Mouse (Mus musculus) neural tube, embryonic 11.5 days (tissue): Measurements from ENCODE around the gene Ubl5. TPM values are rescaled to one million over a fixed set of nuclear protein-coding genes. Genes with fewer than 3 reads are reported as not detected.

Source experiments
- ATAC-seq: fragments of 200-750 bp; cut with Nextera tagmentation; 2 replicates; pipeline ENCODE4 v1.8.0; 2017; ENCODE audit warnings: moderate number of reproducible peaks, mild to moderate bottlenecking, moderate TSS enrichment, moderate library complexity; ENCODE audit not compliant: insufficient read depth, low FRiP score, low TSS enrichment
- DNase-seq: peaks from one replicate; pipeline ENCODE4 v3.0.0-alpha.2; 2015; ENCODE audit warnings: low spot score
- H3K27ac ChIP-seq: fragments of 300-500 bp; sonication (generic); 2 replicates; pipeline ENCODE4 v1.5.1; 2014; ENCODE audit warnings: low read depth, mild to moderate bottlenecking, low read length
- H3K27me3 ChIP-seq: fragments of 300-500 bp; sonication (generic); 2 replicates; pipeline ENCODE4 v1.6.1; 2014; ENCODE audit warnings: mild to moderate bottlenecking, low read length, mixed read lengths; ENCODE audit not compliant: control insufficient read depth, insufficient read depth
- H3K36me3 ChIP-seq: fragments of 300-500 bp; sonication (generic); 2 replicates; pipeline ENCODE4 v1.6.1; 2014; ENCODE audit warnings: mild to moderate bottlenecking, low read length, moderate library complexity, mixed read lengths; ENCODE audit not compliant: control insufficient read depth, insufficient read depth
- H3K4me1 ChIP-seq: fragments of 300-500 bp; sonication (generic); 2 replicates; pipeline ENCODE4 v1.6.1; 2014; ENCODE audit warnings: low read length, mixed read lengths; ENCODE audit not compliant: control insufficient read depth, insufficient read depth
- H3K4me2 ChIP-seq: fragments of 300-500 bp; sonication (generic); 2 replicates; pipeline ENCODE4 v1.6.1; 2014; ENCODE audit warnings: low read depth, mild to moderate bottlenecking, moderate library complexity
- H3K4me3 ChIP-seq: fragments of 300-500 bp; sonication (generic); 2 replicates; pipeline ENCODE4 v1.5.1; 2014; ENCODE audit warnings: low read depth, low read length
- H3K9ac ChIP-seq: fragments of 300-500 bp; sonication (generic); 2 replicates; pipeline ENCODE4 v1.6.1; 2014; ENCODE audit warnings: mild to moderate bottlenecking, low read length
- H3K9me3 ChIP-seq: fragments of 300-500 bp; sonication (generic); 2 replicates; pipeline ENCODE4 v1.6.1; 2016; ENCODE audit warnings: low read length; ENCODE audit not compliant: control insufficient read depth
- WGBS: fragments of 180-500 bp; shearing (Covaris S2); extraction: QIAGEN DNeasy Blood & Tissue Kit; methylation state at CpG from one replicate; pipeline ENCODE4 v1.1.7; 2014; 5-methylcytosine and 5-hydroxymethylcytosine counted together
- polyA plus RNA-seq: library from polyadenylated mRNA; unstranded; fragments of >200 nt; fragmentation: Nextera tagmentation; extraction: Ambion mirVana; gene quantifications from 2 replicates; pipeline ENCODE4 v1.2.1, GENCODE M21; 2014

The Ubl5 gene
- polyA plus RNA-seq, 1 experiment from 2014 or later, result 391 TPM

DNA sequence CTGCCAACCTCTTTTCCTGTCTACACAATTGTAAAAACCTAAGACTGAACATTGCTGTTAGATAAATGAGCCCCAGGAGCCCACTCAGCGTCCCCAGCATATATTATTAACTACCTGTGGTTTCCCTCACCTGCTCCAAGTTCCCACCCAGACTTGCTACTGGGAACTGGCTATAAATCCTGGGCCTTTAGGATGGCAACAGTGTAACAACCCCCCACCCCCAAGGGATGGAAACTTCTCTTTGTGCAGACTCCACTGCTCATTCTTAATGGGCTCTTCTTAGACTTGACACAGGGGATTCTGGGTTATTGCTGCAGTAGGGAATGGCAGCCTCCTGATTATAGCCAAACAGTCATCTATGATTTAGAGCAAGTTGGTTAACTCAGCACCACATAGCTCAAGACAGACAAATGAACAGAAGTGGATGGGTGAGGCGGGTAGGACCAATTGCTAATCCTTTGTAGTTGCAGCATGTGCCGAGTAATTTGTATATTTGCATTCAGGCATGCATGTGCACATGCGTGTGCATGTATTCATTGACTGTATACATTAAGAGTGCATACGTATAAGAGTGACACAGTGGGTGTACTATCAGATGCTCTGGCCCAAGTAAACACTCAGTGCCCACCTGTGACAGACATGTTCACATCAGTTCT is 22.4 kb downstream of the Ubl5 start:
- H3K27ac ChIP-seq, result peak overlapping the region; percentile 49; the same call in 1 of the 2 replicates

DNA sequence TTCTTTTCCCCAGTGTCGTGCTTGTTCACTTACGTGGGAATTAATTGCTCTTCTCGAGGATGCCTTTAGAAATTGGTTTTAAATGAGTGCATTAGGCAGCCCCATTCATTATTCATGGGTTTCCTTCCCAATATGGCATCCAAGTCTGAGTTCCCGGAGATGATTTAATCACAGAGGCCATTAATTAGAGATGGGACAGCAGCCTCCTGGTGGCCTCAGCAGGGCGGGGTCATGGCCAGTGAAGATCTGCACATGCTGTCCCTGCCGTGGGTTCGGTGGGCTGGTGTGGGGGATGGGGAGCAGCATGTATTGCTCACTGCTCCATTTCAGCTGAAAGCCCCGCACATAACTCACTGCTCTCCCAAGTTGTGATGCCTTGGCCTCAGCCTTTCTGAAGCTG is 23.2 kb downstream of the Ubl5 start:
- no peak overlapping the region for H3K4me3 ChIP-seq
- DNase-seq (peak; percentile 76), ATAC-seq (peak; percentile 40)
- H3K27ac ChIP-seq, result peak overlapping the region; percentile 27; the same call in 1 of the 2 replicates
- H3K9ac ChIP-seq, result no peak overlapping the region
- H3K9me3 ChIP-seq, result no peaks in the 10 kb centered on the region
- 18% methylated on average over 8 of the region's 8 CpGs for WGBS
- peaks cover 44% of the 10 kb centered on the region for H3K4me1 ChIP-seq
- H3K27me3 ChIP-seq, result no peaks in the 10 kb centered on the region
- peaks cover 6% of the 10 kb centered on the region for H3K36me3 ChIP-seq
- no peak overlapping the region for H3K4me2 ChIP-seq

More for the DNA sequence above, 22.4 kb downstream of the Ubl5 start:
- ATAC-seq (no peak), DNase-seq (no peak)
- Histone ChIP-seq H3K4me3 (no peak overlapping the region), H3K4me1 (peaks cover 44% of the 10 kb centered on the region), H3K36me3 (peaks cover 10% of the 10 kb centered on the region), H3K9ac (no peak overlapping the region), H3K4me2 (no peak overlapping the region), H3K9me3 (no peaks in the 10 kb centered on the region), H3K27me3 (no peaks in the 10 kb centered on the region)
- 73% methylated on average over 5 of the region's 5 CpGs for WGBS

DNA sequence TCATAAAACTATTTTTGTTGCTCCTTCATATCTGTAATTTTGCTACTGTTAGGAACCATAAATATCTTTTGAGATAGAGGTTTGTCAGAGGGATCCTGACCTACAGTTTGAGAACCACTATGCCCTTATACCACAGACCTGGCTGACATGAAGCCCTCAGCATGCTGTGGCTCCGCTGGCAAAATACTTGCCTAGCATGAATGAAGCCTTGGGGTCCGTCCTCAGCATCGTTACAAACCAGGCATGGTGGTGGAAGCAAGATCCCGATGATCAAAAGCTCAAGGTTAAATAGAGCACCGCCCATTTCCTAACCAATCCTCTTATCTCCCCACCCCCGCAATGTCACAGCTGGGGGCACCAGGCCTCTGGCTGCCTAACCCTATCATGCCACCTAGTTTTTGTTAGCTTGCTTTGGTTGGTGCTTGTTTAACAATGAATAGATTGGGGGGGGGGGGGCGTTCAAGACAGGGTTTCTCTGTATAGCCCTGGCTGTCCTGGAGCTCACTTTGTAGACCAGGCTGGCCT is 23.9 kb downstream of the Ubl5 start:
- Histone ChIP-seq H3K27me3 (no peaks in the 10 kb centered on the region), H3K9me3 (no peaks in the 10 kb centered on the region), H3K9ac (no peak overlapping the region), H3K36me3 (peaks cover 6% of the 10 kb centered on the region), H3K27ac (peak overlapping the region; percentile 56; the same call in 1 of the 2 replicates), H3K4me2 (no peak overlapping the region), H3K4me3 (no peak overlapping the region), H3K4me1 (peaks cover 44% of the 10 kb centered on the region)
- 19% methylated on average over 7 of the region's 7 CpGs for WGBS
- ATAC-seq (no peak), DNase-seq (no peak)

DNA sequence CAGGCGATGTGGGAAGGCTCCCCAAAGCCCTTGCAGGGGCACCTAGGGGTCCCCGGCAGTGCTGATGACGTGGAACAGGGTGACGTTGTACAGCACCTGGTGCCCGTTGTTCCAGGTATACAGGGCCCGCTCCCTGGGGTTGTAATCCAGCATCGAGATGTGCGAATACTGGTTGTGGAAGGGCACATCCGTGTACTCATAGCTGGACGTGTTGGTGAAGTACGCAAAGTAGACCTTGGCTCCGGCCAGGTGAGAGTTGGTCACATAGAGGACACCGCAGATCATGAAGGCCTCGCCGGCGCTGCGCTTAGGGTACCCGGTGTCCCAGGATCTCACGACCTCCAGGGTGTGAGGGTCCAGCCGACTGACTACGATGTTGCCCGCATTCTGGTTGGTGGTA is 25.4 kb downstream of the Ubl5 start:
- Histone ChIP-seq H3K4me2 (no peak overlapping the region), H3K27me3 (no peaks in the 10 kb centered on the region)

DNA sequence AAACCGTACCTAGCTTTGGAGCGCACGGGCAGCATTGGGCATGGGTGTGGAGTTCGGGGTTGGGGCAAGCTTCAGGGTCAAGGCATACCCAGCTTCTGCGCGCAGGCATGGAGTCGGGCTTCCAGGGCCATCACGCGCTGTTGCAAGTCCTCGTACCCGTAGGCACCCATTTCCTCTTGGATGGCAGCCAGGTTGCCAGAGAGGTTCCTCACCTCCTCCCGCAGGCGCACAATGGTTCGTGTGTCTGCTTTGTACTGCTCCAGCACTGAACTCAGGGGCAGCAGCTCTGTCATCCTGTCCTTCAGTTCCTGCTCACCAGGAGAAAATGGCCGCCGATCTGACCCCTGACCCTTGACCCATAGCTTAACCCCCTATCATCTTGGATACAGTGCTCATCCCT is 29.4 kb downstream of the Ubl5 start:
- Histone ChIP-seq H3K9ac (no peak overlapping the region), H3K36me3 (no peaks in the 10 kb centered on the region), H3K27me3 (no peaks in the 10 kb centered on the region), H3K4me3 (no peak overlapping the region), H3K27ac (no peak overlapping the region), H3K4me2 (no peak overlapping the region), H3K9me3 (no peaks in the 10 kb centered on the region), H3K4me1 (no peaks in the 10 kb centered on the region)
- ATAC-seq, result no peak
- 92% methylated on average over 16 of the region's 16 CpGs for WGBS
- DNase-seq, result no peak

More for the DNA sequence above, 25.4 kb downstream of the Ubl5 start:
- no peak overlapping the region for H3K4me3 ChIP-seq
- ATAC-seq (no peak), DNase-seq (no peak)
- H3K4me1 ChIP-seq, result peaks cover 32% of the 10 kb centered on the region
- H3K36me3 ChIP-seq, result peaks cover 4% of the 10 kb centered on the region
- H3K9me3 ChIP-seq, result no peaks in the 10 kb centered on the region
- no peak overlapping the region for H3K9ac ChIP-seq
- H3K27ac ChIP-seq, result no peak overlapping the region
- WGBS, result 92% methylated on average over 22 of the region's 22 CpGs

DNA sequence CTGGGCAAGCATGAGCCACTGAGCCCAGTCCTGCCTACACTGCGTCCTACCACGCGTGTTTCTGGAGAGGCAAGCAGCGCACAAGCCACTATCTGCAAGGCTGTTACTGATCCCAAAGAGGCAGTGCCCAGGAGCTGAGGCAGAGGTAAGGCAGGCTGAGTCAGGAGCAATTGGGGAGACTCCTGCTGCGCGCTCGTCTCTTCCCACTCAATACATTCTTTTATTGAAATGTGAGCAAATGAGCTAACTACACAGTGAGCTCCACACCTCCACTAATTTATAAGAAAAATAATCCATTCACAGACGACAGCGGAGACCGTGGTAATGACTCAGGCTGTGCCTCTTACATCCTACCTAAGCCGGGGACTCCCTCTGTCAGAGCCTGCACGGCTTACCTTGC is 35.2 kb downstream of the Ubl5 start:
- H3K4me3 ChIP-seq, result no peak overlapping the region
- H3K27ac ChIP-seq, result no peak overlapping the region
- H3K36me3 ChIP-seq, result no peaks in the 10 kb centered on the region
- no peaks in the 10 kb centered on the region for H3K4me1 ChIP-seq
- DNase-seq (no peak), ATAC-seq (no peak)
- WGBS, result 94% methylated on average over 12 of the region's 12 CpGs
- no peak overlapping the region for H3K9ac ChIP-seq
- H3K9me3 ChIP-seq, result no peaks in the 10 kb centered on the region
- no peak overlapping the region for H3K4me2 ChIP-seq
- no peaks in the 10 kb centered on the region for H3K27me3 ChIP-seq

DNA sequence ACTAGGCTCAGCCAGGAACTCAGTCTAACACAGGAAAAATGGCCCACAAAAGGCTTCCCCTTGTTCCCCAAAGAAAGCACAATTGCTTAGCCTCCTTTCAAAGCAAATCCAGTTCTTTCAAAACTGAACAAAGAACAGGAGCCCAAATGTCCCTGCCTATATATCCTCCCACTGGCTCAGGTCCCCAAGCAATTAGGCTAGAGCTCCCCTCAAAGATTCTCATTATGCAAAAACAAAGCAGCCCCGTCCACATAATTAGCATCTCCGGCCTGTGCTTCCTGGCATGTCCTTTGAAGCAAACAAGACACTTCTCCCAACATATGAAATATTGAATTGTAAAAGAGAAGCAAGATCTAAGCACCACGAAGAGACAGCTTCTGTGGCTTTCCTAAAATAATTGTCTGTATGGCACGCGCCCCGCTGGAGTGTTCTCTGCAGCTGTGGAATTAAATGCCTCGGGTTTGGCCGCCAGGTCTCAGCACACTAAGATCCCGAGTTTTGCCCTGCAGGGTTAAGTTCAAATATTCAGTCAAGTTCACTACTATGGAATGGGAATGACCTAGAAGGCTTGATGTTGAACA is 37.8 kb downstream of the Ubl5 start:
- H3K9me3 ChIP-seq, result no peaks in the 10 kb centered on the region
- H3K9ac ChIP-seq, result no peak overlapping the region
- no peaks in the 10 kb centered on the region for H3K4me1 ChIP-seq
- no peak overlapping the region for H3K27ac ChIP-seq
- no peak overlapping the region for H3K4me2 ChIP-seq
- DNase-seq (no peak), ATAC-seq (no peak)
- 78% methylated on average over 9 of the region's 9 CpGs for WGBS
- no peaks in the 10 kb centered on the region for H3K27me3 ChIP-seq
- H3K36me3 ChIP-seq, result no peaks in the 10 kb centered on the region
- H3K4me3 ChIP-seq, result no peak overlapping the region

DNA sequence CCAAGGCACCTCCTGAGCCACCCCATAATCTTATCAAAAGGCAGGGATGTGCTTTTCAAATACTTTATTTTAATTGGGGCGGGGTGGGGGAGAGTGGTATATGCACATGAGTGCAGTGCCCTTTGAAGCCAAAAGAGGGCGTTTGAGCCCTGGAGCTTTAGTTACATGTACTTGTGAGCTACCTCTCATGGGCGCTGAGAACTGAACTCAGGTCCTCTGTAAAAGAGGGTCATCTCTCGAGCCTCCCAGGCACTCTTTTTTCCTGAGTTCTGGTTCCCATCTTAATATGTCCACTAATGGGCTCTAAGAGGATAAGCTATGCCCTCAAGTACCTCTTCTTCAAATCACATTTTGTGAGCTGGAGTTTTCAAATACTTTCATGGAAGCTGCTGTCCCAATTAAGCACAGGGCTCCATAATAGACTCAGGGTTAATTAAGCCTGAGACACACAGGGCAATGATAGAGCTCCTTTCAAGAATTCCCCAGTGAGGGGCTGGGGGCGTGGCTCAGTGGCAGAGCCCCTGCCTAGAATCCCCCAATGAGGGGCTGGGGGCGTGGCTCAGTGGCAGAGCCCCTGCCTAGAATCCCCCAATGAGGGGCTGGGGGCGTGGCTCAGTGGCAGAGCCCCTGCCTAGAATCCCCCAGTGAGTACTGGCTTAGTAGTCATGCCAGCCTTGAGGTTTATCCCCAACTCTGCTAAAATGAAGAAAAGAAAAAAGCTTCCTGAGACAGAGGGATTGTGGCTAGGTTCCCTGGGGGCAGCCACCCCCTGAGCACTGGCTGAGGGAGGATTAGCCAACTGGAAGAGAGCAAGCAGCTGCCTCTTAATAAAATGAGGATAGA is 39.1 kb downstream of the Ubl5 start:
- peak; percentile 15; the same call in 1 of the 2 replicates for ATAC-seq
- no peak overlapping the region for H3K27ac ChIP-seq
- no peaks in the 10 kb centered on the region for H3K27me3 ChIP-seq
- no peaks in the 10 kb centered on the region for H3K4me1 ChIP-seq
- no peak for DNase-seq
- H3K36me3 ChIP-seq, result no peaks in the 10 kb centered on the region
- no peak overlapping the region for H3K4me2 ChIP-seq
- H3K9me3 ChIP-seq, result no peaks in the 10 kb centered on the region
- H3K4me3 ChIP-seq, result no peak overlapping the region
- WGBS, result 52% methylated on average over 6 of the region's 7 CpGs
- no peak overlapping the region for H3K9ac ChIP-seq
